Mouse (Mus musculus): ENCODE results near the gene C2cd4a.

- TF ChIP-seq CTCF (IDR thresholded peaks at IDR 0.05; ENCODE audit: control insufficient read depth, insufficient read depth, insufficient read length) (no peak), USF1 (IDR thresholded peaks at IDR 0.05; ENCODE audit: low read depth) (no peak), MYOG (IDR thresholded peaks at IDR 0.05; ENCODE audit: control insufficient read depth, extremely low read depth, insufficient read length) (no peak), FOSL1 (IDR thresholded peaks at IDR 0.05; ENCODE audit: insufficient read depth, low read length, poor library complexity, severe bottlenecking) (no peak), MYOD1 (IDR thresholded peaks at IDR 0.05; ENCODE audit: control insufficient read depth, insufficient read length, low read depth) (no peak)
Observed at GRCm38 (mm10) chr9:67847606-67848005, 15.5 kb upstream of the C2cd4a start.

All from C2C12 (cell line).